Mouse (Mus musculus): ENCODE results near the gene Kif19a. TPM values are rescaled to one million over a fixed set of nuclear protein-coding genes. Genes with fewer than 3 reads are reported as not detected.

The Kif19a gene
- polyA plus RNA-seq, 1 experiment = 6.3 TPM

DNA sequence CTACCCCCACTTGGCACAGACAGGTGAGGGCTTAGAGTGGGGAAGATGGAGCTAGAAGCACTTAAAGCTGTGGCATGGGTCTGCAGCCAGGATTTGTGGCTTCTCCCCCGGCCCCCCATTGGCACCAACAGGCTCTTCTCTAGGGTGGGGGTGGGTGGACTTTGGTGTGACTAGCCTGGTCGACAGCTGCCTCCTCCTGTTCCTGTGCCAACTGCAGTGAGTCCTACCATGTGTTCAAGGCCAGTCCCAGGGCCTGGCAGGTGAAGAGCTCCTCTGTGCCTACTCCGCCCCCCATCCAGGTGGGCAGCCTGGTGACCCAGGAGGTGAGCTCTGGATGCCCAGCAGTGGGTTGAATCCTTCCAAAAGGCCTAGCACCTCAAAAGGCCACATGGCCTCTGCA is 22.4 kb downstream of the Kif19a start:
- Histone ChIP-seq H3K4me3 (replicated peaks; ENCODE audit: control insufficient read depth, low read depth, low read length) (no peak overlapping the region), H3K4me1 (ENCODE audit: control insufficient read depth, insufficient read depth, low read length) (no peaks in the 10 kb centered on the region; the same call in 1 of the 2 replicates), H3K27ac (ENCODE audit: control insufficient read depth, insufficient read depth, low read depth, low read length, poor library complexity) (no peak overlapping the region)
- 79% methylated on average over 3 of the region's 3 CpGs for WGBS
- TF ChIP-seq POLR2A (IDR thresholded peaks at IDR 0.05; ENCODE audit: borderline replicate concordance, control insufficient read depth, low read depth, low read length) (no peak), CTCF (IDR thresholded peaks at IDR 0.05; ENCODE audit: control insufficient read depth, insufficient read depth, low read length) (no peak)

DNA sequence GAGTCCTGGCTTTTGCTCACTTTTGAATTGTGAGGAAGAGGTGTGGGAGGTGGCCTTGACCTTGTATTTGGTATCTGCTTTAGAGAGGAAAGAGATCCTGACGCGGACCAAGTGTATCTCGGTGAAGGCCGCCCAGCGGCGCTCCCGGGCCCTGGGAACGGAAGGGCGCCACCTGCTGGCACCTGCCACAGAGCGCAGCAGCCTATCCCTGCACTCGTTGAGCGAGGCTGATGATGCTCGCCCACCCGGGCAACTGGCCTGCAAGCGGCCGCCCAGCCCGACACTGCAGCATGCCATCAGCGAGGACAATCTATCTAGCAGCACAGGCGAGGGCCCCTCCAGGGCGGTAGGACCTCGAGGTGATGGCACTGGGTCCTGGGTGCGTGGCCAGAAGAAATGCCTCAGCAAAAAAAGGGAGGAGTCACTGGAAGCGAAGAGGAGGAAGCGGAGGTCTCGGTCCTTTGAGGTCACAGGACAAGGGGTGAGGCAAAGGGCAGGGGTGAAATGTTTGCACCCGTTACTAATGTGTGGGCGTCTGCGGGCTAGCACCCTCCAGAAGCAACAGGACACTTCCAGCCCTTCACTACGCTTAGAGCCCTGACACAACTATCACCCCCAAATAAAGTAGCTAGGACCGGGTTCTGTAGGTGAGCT is 24.0 kb downstream of the Kif19a start:
- H3K27ac ChIP-seq (ENCODE audit: control insufficient read depth, insufficient read depth, low read depth, low read length, poor library complexity) = no peak overlapping the region; the same call in 1 of the 2 replicates
- H3K4me3 ChIP-seq (replicated peaks; ENCODE audit: control insufficient read depth, low read depth, low read length) = no peak overlapping the region
- 11% methylated on average over 30 of the region's 30 CpGs for WGBS
- no peaks in the 10 kb centered on the region; the same call in 1 of the 2 replicates for H3K4me1 ChIP-seq (ENCODE audit: control insufficient read depth, insufficient read depth, low read length)
- TF ChIP-seq CTCF (IDR thresholded peaks at IDR 0.05; ENCODE audit: control insufficient read depth, insufficient read depth, low read length) (peak; percentile 86), POLR2A (IDR thresholded peaks at IDR 0.05; ENCODE audit: borderline replicate concordance, control insufficient read depth, low read depth, low read length) (no peak)

DNA sequence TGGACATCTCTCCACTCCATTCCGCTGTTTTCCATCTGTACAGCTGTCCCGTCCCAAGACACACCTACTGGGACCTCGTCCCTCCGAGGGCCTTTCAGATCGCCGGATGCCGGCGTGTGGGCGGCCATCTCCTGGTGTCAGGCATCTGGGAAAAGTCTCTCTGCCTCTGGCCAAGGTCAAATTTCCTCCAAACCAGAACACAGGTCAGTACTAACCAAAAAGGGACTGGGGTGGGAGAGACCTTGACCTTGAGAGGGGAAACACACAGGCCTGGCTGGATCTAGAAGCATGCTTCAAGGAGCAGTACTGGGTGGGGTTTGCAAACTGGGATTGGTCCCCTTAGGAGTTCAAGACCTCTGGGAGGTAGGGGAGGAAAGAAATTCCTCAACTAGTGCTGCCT is 24.5 kb downstream of the Kif19a start:
- H3K4me1 ChIP-seq (ENCODE audit: control insufficient read depth, insufficient read depth, low read length) = no peaks in the 10 kb centered on the region; the same call in 1 of the 2 replicates
- WGBS = 71% methylated on average over 9 of the region's 9 CpGs
- TF ChIP-seq CTCF (IDR thresholded peaks at IDR 0.05; ENCODE audit: control insufficient read depth, insufficient read depth, low read length) = no peak
- TF ChIP-seq POLR2A (IDR thresholded peaks at IDR 0.05; ENCODE audit: borderline replicate concordance, control insufficient read depth, low read depth, low read length) = no peak

DNA sequence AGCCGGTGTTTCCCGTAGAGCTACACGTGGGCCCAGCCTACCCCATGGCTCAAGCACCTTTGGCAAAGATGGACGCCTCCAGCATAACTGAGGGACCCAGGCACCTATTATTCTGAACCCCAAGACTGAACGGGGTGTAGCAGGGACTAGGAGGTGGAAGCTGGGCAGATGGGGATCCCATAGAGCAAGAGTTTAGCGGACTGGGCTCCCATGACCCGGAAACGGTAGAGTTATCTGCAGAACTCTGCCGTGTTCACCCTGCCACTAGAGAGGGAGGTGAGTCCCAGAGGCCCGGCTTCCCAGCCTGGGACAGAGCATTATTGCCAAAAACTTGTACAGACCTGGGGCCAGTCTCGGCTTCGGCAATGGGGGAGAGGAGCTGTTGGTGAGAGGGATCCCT is 25.0 kb downstream of the Kif19a start:
- 71% methylated on average over 12 of the region's 12 CpGs for WGBS
- H3K4me3 ChIP-seq (replicated peaks; ENCODE audit: control insufficient read depth, low read depth, low read length) = no peak overlapping the region
- TF ChIP-seq POLR2A (IDR thresholded peaks at IDR 0.05; ENCODE audit: borderline replicate concordance, control insufficient read depth, low read depth, low read length) = no peak
- no peak for TF ChIP-seq CTCF (IDR thresholded peaks at IDR 0.05; ENCODE audit: control insufficient read depth, insufficient read depth, low read length)
- H3K4me1 ChIP-seq (ENCODE audit: control insufficient read depth, insufficient read depth, low read length) = no peaks in the 10 kb centered on the region; the same call in 1 of the 2 replicates
- H3K27ac ChIP-seq (ENCODE audit: control insufficient read depth, insufficient read depth, low read depth, low read length, poor library complexity) = no peak overlapping the region

More for the DNA sequence above, 24.5 kb downstream of the Kif19a start:
- Histone ChIP-seq H3K4me3 (replicated peaks; ENCODE audit: control insufficient read depth, low read depth, low read length) (no peak overlapping the region), H3K27ac (ENCODE audit: control insufficient read depth, insufficient read depth, low read depth, low read length, poor library complexity) (no peak overlapping the region)

DNA sequence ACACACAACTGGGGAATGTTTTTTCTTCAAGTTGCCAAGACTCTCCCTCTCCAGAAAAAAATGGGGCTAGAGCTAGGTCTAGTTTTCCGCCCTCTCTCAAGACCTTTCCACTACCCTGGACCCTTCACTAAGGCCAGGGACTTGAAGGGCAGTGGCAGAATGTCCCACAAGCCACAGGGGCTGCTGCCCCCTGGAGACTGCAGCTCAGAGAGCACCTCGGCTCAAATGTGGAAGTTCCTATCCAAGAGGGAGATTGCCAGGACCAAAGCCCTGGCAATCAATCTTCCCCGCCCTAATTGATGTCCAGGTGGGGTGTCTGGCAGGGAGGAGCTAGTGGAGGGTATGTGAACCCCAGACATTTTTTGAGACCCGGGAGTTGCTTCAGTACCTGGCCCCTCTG is 25.7 kb downstream of the Kif19a start:
- WGBS = 20% methylated on average over 4 of the region's 4 CpGs
- Histone ChIP-seq H3K4me3 (replicated peaks; ENCODE audit: control insufficient read depth, low read depth, low read length) (no peak overlapping the region), H3K27ac (ENCODE audit: control insufficient read depth, insufficient read depth, low read depth, low read length, poor library complexity) (no peak overlapping the region), H3K4me1 (ENCODE audit: control insufficient read depth, insufficient read depth, low read length) (no peaks in the 10 kb centered on the region; the same call in 1 of the 2 replicates)
- TF ChIP-seq POLR2A (IDR thresholded peaks at IDR 0.05; ENCODE audit: borderline replicate concordance, control insufficient read depth, low read depth, low read length) (no peak), CTCF (IDR thresholded peaks at IDR 0.05; ENCODE audit: control insufficient read depth, insufficient read depth, low read length) (no peak)

DNA sequence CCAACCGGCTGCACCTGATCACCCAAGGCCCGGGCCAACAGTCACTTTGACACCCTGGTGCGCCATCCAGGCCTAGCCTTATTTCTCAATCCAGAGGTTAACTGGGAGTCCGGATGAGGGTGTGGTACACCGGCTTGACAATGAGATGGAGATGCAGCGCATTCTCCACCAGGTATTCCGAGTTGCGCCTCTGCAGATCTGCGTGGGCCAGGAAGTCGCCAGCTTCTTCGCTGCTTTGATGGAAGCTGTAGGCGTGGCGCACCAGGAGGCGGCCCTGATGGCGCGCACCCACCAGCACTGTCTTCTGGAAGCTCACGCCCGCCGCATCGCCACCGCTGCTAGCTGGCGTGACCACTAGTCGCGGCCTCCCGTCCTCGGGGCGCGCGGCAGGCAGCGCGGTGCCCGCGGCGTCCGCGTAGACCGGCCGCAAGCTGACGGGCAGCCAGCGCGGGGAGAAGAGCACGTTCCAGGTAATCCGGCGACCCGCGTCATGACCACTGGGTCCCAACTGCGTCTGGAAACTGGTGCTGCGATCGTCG is 26.2 kb downstream of the Kif19a start:
- 4% methylated on average over 50 of the region's 50 CpGs for WGBS
- Histone ChIP-seq H3K4me1 (ENCODE audit: control insufficient read depth, insufficient read depth, low read length) (no peaks in the 10 kb centered on the region; the same call in 1 of the 2 replicates), H3K27ac (ENCODE audit: control insufficient read depth, insufficient read depth, low read depth, low read length, poor library complexity) (no peak overlapping the region), H3K4me3 (replicated peaks; ENCODE audit: control insufficient read depth, low read depth, low read length) (no peak overlapping the region)
- no peak for TF ChIP-seq POLR2A (IDR thresholded peaks at IDR 0.05; ENCODE audit: borderline replicate concordance, control insufficient read depth, low read depth, low read length)
- no peak for TF ChIP-seq CTCF (IDR thresholded peaks at IDR 0.05; ENCODE audit: control insufficient read depth, insufficient read depth, low read length)

DNA sequence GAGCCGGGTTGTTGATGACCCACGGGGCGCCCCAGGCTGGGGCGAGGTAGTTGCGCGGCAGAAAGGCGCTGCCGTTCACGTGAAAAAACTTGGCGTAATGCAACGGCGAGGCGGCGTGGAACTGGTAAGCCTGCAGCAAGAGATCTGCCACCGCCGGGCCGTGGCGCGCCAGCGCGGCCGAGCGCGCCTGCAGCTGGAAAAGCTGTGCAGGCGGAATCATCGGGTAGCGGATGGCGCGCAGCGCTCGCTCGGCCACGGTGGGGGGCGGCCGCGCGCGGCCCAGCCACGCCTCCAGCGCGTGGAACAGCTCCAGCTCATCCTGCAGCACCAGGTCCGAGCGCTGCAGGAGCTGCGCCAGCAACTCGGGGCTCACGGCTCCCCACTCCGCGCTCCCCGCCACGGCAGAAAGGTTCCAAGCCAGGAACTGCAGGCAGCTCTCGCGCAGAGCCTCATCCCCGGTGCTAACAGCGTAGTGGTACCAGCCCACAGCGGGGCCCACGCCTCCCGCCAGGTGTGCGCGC is 26.8 kb downstream of the Kif19a start:
- H3K4me3 ChIP-seq (replicated peaks; ENCODE audit: control insufficient read depth, low read depth, low read length) = no peak overlapping the region
- WGBS = 2% methylated on average over 59 of the region's 59 CpGs
- H3K27ac ChIP-seq (ENCODE audit: control insufficient read depth, insufficient read depth, low read depth, low read length, poor library complexity) = no peak overlapping the region; the same call in 1 of the 2 replicates
- TF ChIP-seq POLR2A (IDR thresholded peaks at IDR 0.05; ENCODE audit: borderline replicate concordance, control insufficient read depth, low read depth, low read length) = no peak
- no peak for TF ChIP-seq CTCF (IDR thresholded peaks at IDR 0.05; ENCODE audit: control insufficient read depth, insufficient read depth, low read length)
- no peaks in the 10 kb centered on the region; the same call in 1 of the 2 replicates for H3K4me1 ChIP-seq (ENCODE audit: control insufficient read depth, insufficient read depth, low read length)

DNA sequence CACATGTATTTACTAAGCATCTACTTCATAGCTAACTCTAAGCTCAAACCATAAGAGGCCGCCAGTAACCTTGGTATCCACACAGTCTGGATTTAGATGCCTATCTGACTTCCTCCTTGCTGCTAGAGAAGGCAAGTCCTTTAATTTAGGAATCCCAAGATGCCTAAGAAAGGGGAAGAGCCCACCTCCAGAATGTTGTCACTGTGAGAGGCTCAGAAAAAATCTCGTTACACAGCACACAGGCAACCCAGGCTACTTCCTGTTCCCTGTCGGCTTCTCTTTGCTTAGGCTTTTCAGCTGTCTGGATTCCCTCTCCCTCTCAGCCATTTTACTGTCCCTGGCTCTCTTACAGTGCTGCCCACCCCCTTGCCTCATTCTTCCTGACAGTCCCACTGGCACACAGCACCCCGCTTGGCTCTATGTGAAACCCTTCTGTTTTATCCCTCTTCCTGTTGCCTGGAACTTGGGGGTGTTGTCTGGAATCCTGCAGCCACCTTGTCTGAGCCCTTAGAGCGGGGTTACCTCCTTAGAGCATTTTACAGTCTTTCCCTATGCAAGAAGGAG is 27.8 kb downstream of the Kif19a start:
- WGBS = 25% methylated on average over 5 of the region's 5 CpGs
- no peak for TF ChIP-seq POLR2A (IDR thresholded peaks at IDR 0.05; ENCODE audit: borderline replicate concordance, control insufficient read depth, low read depth, low read length)
- no peak for TF ChIP-seq CTCF (IDR thresholded peaks at IDR 0.05; ENCODE audit: control insufficient read depth, insufficient read depth, low read length)
- Histone ChIP-seq H3K27ac (ENCODE audit: control insufficient read depth, insufficient read depth, low read depth, low read length, poor library complexity) (no peak overlapping the region), H3K4me1 (ENCODE audit: control insufficient read depth, insufficient read depth, low read length) (peaks cover 2% of the 10 kb centered on the region), H3K4me3 (replicated peaks; ENCODE audit: control insufficient read depth, low read depth, low read length) (no peak overlapping the region)
